Comparison of ENCODE assay signal across 18 mouse cellular contexts in the genomic region with DNA sequence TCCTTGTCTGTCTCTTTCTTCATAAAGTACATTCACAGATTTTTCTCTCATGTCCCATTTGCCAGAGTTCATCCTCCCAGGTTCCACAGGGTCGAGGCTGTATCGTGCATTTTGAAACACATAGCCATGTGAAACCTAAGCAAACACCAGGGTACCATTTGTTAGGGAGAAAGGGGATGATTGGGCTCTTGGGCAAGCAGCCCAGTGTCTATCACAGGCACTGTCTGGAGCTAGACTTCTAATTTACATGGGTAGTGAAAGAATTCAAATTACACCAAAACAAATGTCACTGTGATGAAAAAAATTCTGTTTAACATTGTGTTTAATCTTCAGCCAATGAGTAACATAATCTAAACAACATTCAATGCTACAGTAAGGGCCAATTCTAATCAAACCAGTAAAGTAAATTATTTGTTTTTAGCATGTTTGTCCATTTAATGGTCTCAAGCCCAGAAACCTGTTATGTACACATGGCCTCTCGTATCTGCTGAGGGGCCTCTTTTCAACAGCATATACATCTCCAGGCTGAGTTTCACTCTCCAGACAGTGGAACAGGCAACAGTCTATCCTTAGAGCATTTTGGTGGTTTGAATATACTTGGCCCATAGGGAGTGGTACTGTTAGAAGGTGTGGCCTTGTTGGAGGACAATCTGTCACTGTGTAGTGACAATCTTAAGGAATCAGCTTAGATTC.
"Had no signal": no experiment of that assay in that cellular context is flagged by ENCODE, and none has a peak within 500 bp of the region (broad histone marks: within the 10 kb centered on the region; RNA-seq: fewer than 3 reads in every experiment).

No protein-coding gene starts in this region.

- H3K4me2 ChIP-seq: liver, embryonic 12.5 days; midbrain, embryonic 12.5 days; neural tube, embryonic 13.5 days; neural tube, embryonic 15.5 days had no signal

- H3K27me3 ChIP-seq: midbrain, embryonic 12.5 days had no signal

- H3K9me3 ChIP-seq: liver, embryonic 12.5 days; midbrain, embryonic 10.5 days; midbrain, embryonic 12.5 days; neural tube, embryonic 13.5 days; neural tube, embryonic 15.5 days had no signal

- H3K36me3 ChIP-seq: liver, embryonic 12.5 days; midbrain, embryonic 10.5 days; midbrain, embryonic 12.5 days; neural tube, embryonic 13.5 days; neural tube, embryonic 15.5 days had no signal

- H3K9ac ChIP-seq: liver, embryonic 12.5 days; liver, embryonic 14.5 days; midbrain, embryonic 12.5 days; neural tube, embryonic 13.5 days; neural tube, embryonic 15.5 days had no signal

- H3K4me1 ChIP-seq: liver, embryonic 12.5 days; midbrain, embryonic 10.5 days; midbrain, embryonic 12.5 days; neural tube, embryonic 13.5 days; neural tube, embryonic 15.5 days had no signal

- DNase-seq: lung, adult 18-20 months; retina, postnatal 1 day; right cerebral cortex, adult 18-20 months; right cerebral cortex, postnatal 25 days; right cerebral cortex, postnatal 4 days; spleen, adult 18-20 months; thymus, adult 18-20 months; thymus, postnatal 14 days; thymus, postnatal 36 days had no signal

- ATAC-seq: liver, embryonic 12.5 days; lung, postnatal 0 days; midbrain, embryonic 16.5 days had no signal

- H3K27ac ChIP-seq: liver, embryonic 12.5 days; liver, embryonic 14.5 days; midbrain, embryonic 10.5 days; midbrain, embryonic 12.5 days; neural tube, embryonic 13.5 days; neural tube, embryonic 15.5 days had no signal

- H3K4me3 ChIP-seq: liver, embryonic 12.5 days; midbrain, embryonic 10.5 days; midbrain, embryonic 12.5 days; myocyte; neural tube, embryonic 13.5 days; neural tube, embryonic 15.5 days had no signal
